Mouse (Mus musculus) heart, embryonic 14.5 days (tissue): ENCODE results near the gene Awat2. TPM values are rescaled to one million over a fixed set of nuclear protein-coding genes. Genes with fewer than 3 reads are reported as not detected.

ENCODE experiments used
- ATAC-seq: fragments of 200-750 bp; cut with Nextera tagmentation; 2 replicates; pipeline ENCODE4 v1.8.0; 2017; ENCODE audit warnings: low read depth, moderate TSS enrichment; ENCODE audit not compliant: insufficient number of reproducible peaks, insufficient read depth, low FRiP score
- H3K27ac ChIP-seq, 2 experiments: fragments of 200-500 bp in 1 of 2; fragments of 300-500 bp in 1 of 2; sonication (generic) in 1 of 2; replicated peaks in 1 of 2; 2 replicates each; pipeline ENCODE4 v1.5.1; 2012 to 2014; ENCODE audit warnings: low read depth in 2 of 2, low read length in 2 of 2, control low read depth in 1 of 2, mild to moderate bottlenecking in 1 of 2, mixed read lengths in 1 of 2; ENCODE audit not compliant: control insufficient read depth in 1 of 2, insufficient read depth in 1 of 2
- H3K27me3 ChIP-seq: fragments of 300-500 bp; sonication (generic); 2 replicates; pipeline ENCODE4 v1.6.1; 2014; ENCODE audit warnings: mild to moderate bottlenecking, low read length, control low read depth; ENCODE audit not compliant: control insufficient read depth, insufficient read depth
- H3K36me3 ChIP-seq: fragments of 300-500 bp; sonication (generic); 2 replicates; pipeline ENCODE4 v1.6.1; 2014; ENCODE audit warnings: mild to moderate bottlenecking, control low read depth, low read length, mixed read lengths; ENCODE audit not compliant: control insufficient read depth, insufficient read depth
- H3K4me1 ChIP-seq, 2 experiments: fragments of 200-500 bp in 1 of 2; fragments of 300-500 bp in 1 of 2; sonication (generic) in 1 of 2; 2 replicates each; pipeline ENCODE4 v1.6.1; 2012 to 2014; ENCODE audit warnings: low read length in 2 of 2, control low read depth in 1 of 2, mixed read lengths in 1 of 2; ENCODE audit not compliant: control insufficient read depth in 2 of 2, insufficient read depth in 2 of 2
- H3K4me2 ChIP-seq: fragments of 300-500 bp; sonication (generic); 2 replicates; pipeline ENCODE4 v1.6.1; 2014; ENCODE audit warnings: mild to moderate bottlenecking, low read length
- H3K4me3 ChIP-seq, 2 experiments: fragments of 200-500 bp in 1 of 2; fragments of 300-500 bp in 1 of 2; sonication (generic) in 1 of 2; 2 replicates each; pipeline ENCODE4 v1.5.1; 2012 to 2014; ENCODE audit warnings: low read length in 2 of 2, mild to moderate bottlenecking in 2 of 2, control low read depth in 1 of 2, low read depth in 1 of 2, moderate library complexity in 1 of 2; ENCODE audit not compliant: control insufficient read depth in 1 of 2, insufficient read depth in 1 of 2
- H3K9ac ChIP-seq: fragments of 300-500 bp; sonication (generic); 2 replicates; pipeline ENCODE4 v1.6.1; 2014; ENCODE audit warnings: mild to moderate bottlenecking, low read length
- H3K9me3 ChIP-seq: fragments of 300-500 bp; sonication (generic); 2 replicates; pipeline ENCODE4 v1.6.1; 2016; ENCODE audit warnings: low read length, control low read depth; ENCODE audit not compliant: control insufficient read depth
- WGBS: fragments of 180-500 bp; shearing (Covaris S2); extraction: QIAGEN DNeasy Blood & Tissue Kit; methylation state at CpG from one replicate; pipeline ENCODE4 v1.1.7; 2014; 5-methylcytosine and 5-hydroxymethylcytosine counted together
- microRNA counts: library from miRNA; unstranded; fragments of <30 nt; microRNA quantifications from one replicate; lab custom pipeline; 2016
- microRNA-seq: library from miRNA; unstranded; fragments of <30 nt; microRNA quantifications from one replicate; pipeline ENCODE4, GENCODE M21; 2016
- polyA plus RNA-seq: library from polyadenylated mRNA; unstranded; fragments of >200 nt; fragmentation: Nextera tagmentation; extraction: Ambion mirVana; gene quantifications from 2 replicates; pipeline ENCODE4 v1.2.1, GENCODE M21; 2014

Gene Awat2
- polyA plus RNA-seq, 1 experiment from 2014 or later, result not detected

GRCm38 (mm10) chrX:100356974-100357373 is 85.5 kb downstream of the Awat2 start:
- no peak for ATAC-seq

More at GRCm38 (mm10) chrX:100356974-100357373, 85.5 kb downstream of the Awat2 start:
- Histone ChIP-seq H3K27ac (no peak overlapping the region), H3K4me1 (no peaks in the 10 kb centered on the region), H3K9me3 (no peaks in the 10 kb centered on the region), H3K9ac (no peak overlapping the region), H3K4me3 (no peak overlapping the region), H3K36me3 (no peaks in the 10 kb centered on the region), H3K4me2 (no peak overlapping the region), H3K27me3 (no peaks in the 10 kb centered on the region)
- WGBS, result 77% methylated on average over 2 of the region's 2 CpGs

MicroRNAs within 50 kb of the gene (microRNA counts, 519-probe panel; counts per million panel counts)
- microRNA mmu-miR-676 (lab: Ali Mortazavi, UCI), result 322 counts per million, percentile 70 among the panel's probes with 10 or more counts

Small RNA genes within 50 kb of the gene (microRNA-seq; reads per million reads assigned to microRNA genes)
- gene Mir676, result 760 reads per million, percentile 76 among the genes with 10 or more reads in this experiment

Other genes with a start within 250 kb of the Awat2 start
- gene Otud6a, start 13.7 kb downstream of the Awat2 start, polyA plus RNA-seq, result not detected in 2 replicates
- gene Igbp1, start 51.6 kb upstream of the Awat2 start, polyA plus RNA-seq, result 30.6 and 32.1 TPM in 2 replicates
- gene Dgat2l6, start 82.1 kb upstream of the Awat2 start, polyA plus RNA-seq, result not detected in 2 replicates
- not detected in 2 replicates for gene Awat1, start 129.5 kb upstream of the Awat2 start, polyA plus RNA-seq
- not detected in 2 replicates for gene P2ry4, start 152.2 kb upstream of the Awat2 start, polyA plus RNA-seq
- 0.78 and 0.82 TPM in 2 replicates for gene Arr3, start 162.8 kb upstream of the Awat2 start, polyA plus RNA-seq
- gene Kif4, start 183.0 kb upstream of the Awat2 start, polyA plus RNA-seq, result 24.6 and 25.7 TPM in 2 replicates
- 97.4 and 103 TPM in 2 replicates for gene Pdzd11, start 183.9 kb upstream of the Awat2 start, polyA plus RNA-seq